Mouse (Mus musculus): ENCODE measurements at regions not wholly inside any gene's neighbourhood (a gene's known extent, or its start where the extent isn't known, plus 50 kb on each side); places are given as distances from the start of the nearest gene placed in this dataset.

GRCm38 (mm10) chr4:54430789-54431188 is 514.1 kb upstream of the Zfp462 start:
- DNase-seq (ENCODE audit: low spot score): no peak

GRCm38 (mm10) chr4:54460596-54460995 is 484.3 kb upstream of the Zfp462 start:
- no peak for DNase-seq (ENCODE audit: low spot score)

GRCm38 (mm10) chr4:54469176-54469575 is 475.7 kb upstream of the Zfp462 start:
- no peak for DNase-seq (ENCODE audit: low spot score)

- DNase-seq (ENCODE audit: low spot score): no peak
Measured at GRCm38 (mm10) chr4:54470022-54471008, 474.5 kb upstream of the Zfp462 start.

GRCm38 (mm10) chr4:54471009-54471408 is 473.8 kb upstream of the Zfp462 start:
- no peak for DNase-seq (ENCODE audit: low spot score)

- no peak for DNase-seq (ENCODE audit: low spot score)
Measured at GRCm38 (mm10) chr4:54481766-54482165, 463.1 kb upstream of the Zfp462 start.

- no peak for DNase-seq (ENCODE audit: low spot score)
Measured at GRCm38 (mm10) chr4:54493074-54493473, 451.8 kb upstream of the Zfp462 start.

- DNase-seq (ENCODE audit: low spot score): no peak
Measured at GRCm38 (mm10) chr4:54497312-54497994, 447.4 kb upstream of the Zfp462 start.

- no peak for DNase-seq (ENCODE audit: low spot score)
Measured at GRCm38 (mm10) chr4:54515934-54516333, 428.9 kb upstream of the Zfp462 start.

GRCm38 (mm10) chr4:54523283-54523682 is 421.6 kb upstream of the Zfp462 start:
- no peak for DNase-seq (ENCODE audit: low spot score)

- DNase-seq (ENCODE audit: low spot score): no peak
Measured at GRCm38 (mm10) chr4:54526003-54526586, 418.8 kb upstream of the Zfp462 start.

GRCm38 (mm10) chr4:54527660-54528059 is 417.2 kb upstream of the Zfp462 start:
- peak; percentile 0 for DNase-seq (ENCODE audit: low spot score)

- DNase-seq (ENCODE audit: low spot score): no peak
Measured at GRCm38 (mm10) chr4:54531739-54532138, 413.1 kb upstream of the Zfp462 start.

GRCm38 (mm10) chr4:54533846-54534245 is 411.0 kb upstream of the Zfp462 start:
- DNase-seq (ENCODE audit: low spot score): no peak

GRCm38 (mm10) chr4:54552864-54553618 is 391.8 kb upstream of the Zfp462 start:
- DNase-seq (ENCODE audit: low spot score): no peak

GRCm38 (mm10) chr4:54563075-54563474 is 381.8 kb upstream of the Zfp462 start:
- no peak for DNase-seq (ENCODE audit: low spot score)

- DNase-seq (ENCODE audit: low spot score): no peak
Measured at GRCm38 (mm10) chr4:54573185-54573584, 371.7 kb upstream of the Zfp462 start.

GRCm38 (mm10) chr4:54587197-54587596 is 357.7 kb upstream of the Zfp462 start:
- DNase-seq (ENCODE audit: low spot score): no peak

GRCm38 (mm10) chr4:54588704-54589103 is 356.1 kb upstream of the Zfp462 start:
- no peak for DNase-seq (ENCODE audit: low spot score)

- DNase-seq (ENCODE audit: low spot score): no peak
Measured at GRCm38 (mm10) chr4:54601671-54602512, 343.0 kb upstream of the Zfp462 start.

Measured in c-Kit-positive CD71-positive TER-119-positive erythroid progenitor cells, embryonic 14.5 days (primary cell).